Mouse (Mus musculus): ENCODE measurements around the gene Kcna1.

GRCm38 (mm10) chr6:126685135-126685534 lies 39.0 kb upstream of the Kcna1 start:
- TF ChIP-seq CTCF (conservative IDR thresholded peaks at IDR 0.05 in 1 of 2, IDR thresholded peaks at IDR 0.05 in 1 of 2; ENCODE audit: low read depth in 2 of 2, low read length in 2 of 2) = no peak
- no peak for TF ChIP-seq POLR2A (IDR thresholded peaks at IDR 0.05; ENCODE audit: low read depth, low read length)
- no peak for TF ChIP-seq GABPA (IDR thresholded peaks at IDR 0.05; ENCODE audit: insufficient replicate concordance, low read depth, low read length)
- TF ChIP-seq PAX5 (IDR thresholded peaks at IDR 0.05; ENCODE audit: low read length) = no peak
- no peak for TF ChIP-seq TBP (conservative IDR thresholded peaks at IDR 0.05; ENCODE audit: low read depth, low read length)
- no peak for TF ChIP-seq POLR2AphosphoS2 (IDR thresholded peaks at IDR 0.05; ENCODE audit: low read depth, low read length)
- no peak for TF ChIP-seq ETS1 (conservative IDR thresholded peaks at IDR 0.05; ENCODE audit: low read depth, low read length)
- no peak for TF ChIP-seq HCFC1 (IDR thresholded peaks at IDR 0.05; ENCODE audit: low read depth, low read length)
- TF ChIP-seq ELF1 (IDR thresholded peaks at IDR 0.05; ENCODE audit: low read depth, low read length) = no peak
- no peak for TF ChIP-seq RCOR1 (conservative IDR thresholded peaks at IDR 0.05; ENCODE audit: low read depth, low read length)
- no peak for TF ChIP-seq EP300 (IDR thresholded peaks at IDR 0.05; ENCODE audit: low read length)
- TF ChIP-seq MEF2A (IDR thresholded peaks at IDR 0.05; ENCODE audit: borderline replicate concordance, low read depth, low read length) = no peak
